Mouse (Mus musculus) left cerebral cortex, postnatal 14 days (tissue): ENCODE measurements at regions not wholly inside any gene's neighbourhood (a gene's known extent, or its start where the extent isn't known, plus 50 kb on each side); places are given as distances from the start of the nearest gene placed in this dataset.
"Not testable (repeated sequence)": the region's sequence is repeated elsewhere in the genome, so short reads cannot be mapped to it uniquely, and the experiment has no call there.

Experiments
- DNase-seq, 2 experiments: peaks; one replicate each; pipeline ENCODE4 v3.0.0; 2021 to 2022; ENCODE audit warnings: low spot score in 2 of 2, mixed read lengths in 1 of 2
- intact Hi-C: fragments of 180-260 bp; cut with DNase I; formaldehyde crosslinking; loops from one replicate; pipeline ENCODE4 v1.15.1; 2025

DNA sequence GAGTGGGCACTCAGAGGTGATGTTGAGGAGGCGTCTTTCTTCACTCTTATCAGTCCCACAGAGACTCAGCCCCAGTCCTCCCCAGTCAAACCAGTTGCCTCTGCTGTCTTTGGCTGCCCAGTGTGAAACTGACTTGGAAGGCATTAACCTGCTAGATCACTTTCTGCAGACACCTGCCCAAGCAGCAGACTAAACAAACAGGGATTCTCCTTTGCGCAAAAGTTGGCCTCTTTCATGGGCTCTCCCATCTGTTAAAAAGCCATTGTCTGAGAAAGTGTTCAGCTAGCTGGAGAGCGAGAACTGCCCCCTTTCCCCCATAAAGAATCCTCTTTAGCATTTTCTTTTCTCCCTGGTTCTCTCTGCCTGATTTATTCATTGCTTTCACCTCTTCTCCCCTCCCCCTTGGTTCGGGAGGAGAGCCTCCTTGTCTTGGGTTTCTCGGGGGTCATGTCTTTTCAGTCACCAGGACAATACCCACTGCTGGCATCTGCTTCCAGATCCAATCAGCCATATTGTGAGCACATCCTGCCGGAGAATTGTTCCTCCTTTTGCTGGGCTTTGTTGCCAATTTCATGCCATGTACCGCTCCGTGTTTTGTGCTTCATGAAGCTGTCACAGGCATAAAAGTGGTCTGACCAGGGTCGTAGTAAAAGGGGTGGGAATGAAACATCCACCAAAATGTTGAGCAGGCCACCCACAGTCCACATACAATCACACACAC lies 143.7 kb downstream of the Nkx6-1 start:
- DNase-seq = no peak
- intact Hi-C loops = no loop called here

GRCm38 (mm10) chr5:101518791-101519547 lies 145.8 kb downstream of the Nkx6-1 start:
- no peak for DNase-seq
- intact Hi-C loops = no loop called here

DNA sequence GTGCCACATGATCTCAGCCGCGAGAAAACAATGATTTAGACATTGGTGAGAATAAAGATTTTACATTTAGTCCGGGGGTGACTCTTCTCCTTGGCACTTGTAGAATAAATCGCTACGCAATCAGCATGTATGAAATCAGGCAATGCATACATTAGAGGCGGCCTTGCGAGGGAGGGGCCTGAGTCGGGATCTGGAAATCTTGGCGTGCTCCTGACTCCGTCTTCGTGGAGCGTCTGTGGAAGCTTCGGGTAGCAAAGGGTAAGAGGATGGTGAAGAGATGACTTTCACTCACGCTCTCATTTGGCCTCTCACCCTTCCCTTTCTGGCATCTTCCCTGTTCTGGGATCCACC lies 167.1 kb downstream of the Nkx6-1 start:
- no peak for DNase-seq
- intact Hi-C loops = no loop called here

- DNase-seq = no peak
- intact Hi-C loops = no loop called here
Measured at GRCm38 (mm10) chr5:101496924-101497697, 167.7 kb downstream of the Nkx6-1 start.

DNA sequence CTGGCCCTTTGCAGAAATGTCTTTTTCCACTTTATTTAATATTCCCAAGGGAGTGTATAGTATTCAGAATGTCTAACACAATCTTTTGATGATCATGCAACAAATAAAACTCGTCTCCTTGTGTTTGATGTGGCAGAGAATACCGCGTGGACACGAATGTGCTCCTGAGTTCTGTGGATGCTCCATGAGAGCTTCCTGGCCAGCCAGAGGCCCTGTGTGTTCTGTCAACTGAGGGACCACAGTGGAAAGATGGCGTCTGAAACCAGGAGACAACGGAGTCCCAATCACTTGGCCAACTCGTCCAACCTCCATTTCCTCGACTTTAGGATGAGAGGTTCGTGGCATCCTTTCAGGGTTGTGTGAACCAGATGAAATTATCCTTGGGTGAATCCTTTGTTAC lies 168.6 kb downstream of the Nkx6-1 start:
- intact Hi-C loops = no loop called here

GRCm38 (mm10) chr5:101445792-101446191 lies 219.0 kb downstream of the Nkx6-1 start:
- DNase-seq = no peak
- intact Hi-C loops = no loop called here

More for the DNA sequence above, 168.6 kb downstream of the Nkx6-1 start:
- no peak for DNase-seq

- DNase-seq = peak in 1 of 2 experiments; percentile 9
- intact Hi-C loops = no loop called here
Measured at GRCm38 (mm10) chr5:101441782-101442181, 223.0 kb downstream of the Nkx6-1 start.

- no peak for DNase-seq
- intact Hi-C loops = no loop called here
Measured at GRCm38 (mm10) chr5:101437666-101438299, 227.0 kb downstream of the Nkx6-1 start.

DNA sequence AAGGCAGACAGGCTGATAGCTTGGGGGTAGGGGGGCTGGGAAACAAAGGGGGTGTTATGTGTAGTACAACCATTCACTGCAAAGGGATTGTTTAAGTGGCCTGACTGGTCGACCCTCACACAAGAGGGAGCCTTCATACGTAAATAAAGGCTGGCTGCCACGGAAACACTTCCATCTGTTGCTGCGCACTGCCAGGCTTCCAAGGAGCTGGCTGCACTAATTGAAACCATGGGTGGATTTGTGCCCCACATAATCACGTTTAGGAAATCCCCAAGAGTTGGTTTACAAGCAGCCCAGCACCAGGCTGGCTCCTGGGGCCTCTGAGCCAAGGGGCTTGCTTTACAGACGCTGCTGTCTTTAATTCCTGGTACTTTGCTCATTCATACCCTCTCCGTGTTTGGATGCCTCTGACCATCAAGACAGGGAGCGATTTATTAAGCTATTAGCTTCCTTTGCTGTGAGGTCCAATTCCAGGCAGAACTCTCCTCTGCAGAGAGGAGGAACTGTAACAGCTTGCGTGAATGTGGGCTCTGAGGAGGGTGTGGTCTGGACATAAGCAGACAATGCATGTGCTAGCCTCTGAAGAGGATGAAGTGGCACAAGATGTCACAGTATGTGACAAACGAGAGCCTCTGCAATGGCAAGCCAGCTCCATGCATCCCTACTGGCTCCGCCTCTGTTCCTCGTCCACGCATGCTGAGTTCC lies 238.6 kb downstream of the Nkx6-1 start:
- peak; percentile 12 to 13 for DNase-seq
- intact Hi-C loops = no loop called here

DNA sequence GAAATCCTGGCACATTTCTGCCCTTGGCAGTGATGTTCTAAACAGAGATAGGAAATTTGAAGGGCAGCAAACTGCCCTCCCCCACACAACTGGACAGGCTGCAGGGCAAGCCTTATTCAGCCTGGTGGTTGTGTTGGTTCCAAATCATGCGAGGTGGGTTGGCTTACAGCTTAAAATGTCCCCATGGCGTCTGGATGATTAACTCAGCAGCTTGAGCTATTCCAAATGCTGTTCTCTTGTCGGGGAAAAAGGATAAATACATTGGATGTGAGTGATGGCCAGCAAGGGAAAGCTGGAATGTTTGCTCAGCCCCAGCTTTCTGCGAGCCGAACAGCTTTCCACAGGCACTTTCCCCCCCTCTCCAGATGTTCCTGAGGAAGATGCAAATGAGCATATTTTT lies 280.5 kb downstream of the Nkx6-1 start:
- intact Hi-C loops = no loop called here
- peak; percentile 2 to 5 for DNase-seq

- no peak for DNase-seq
- intact Hi-C loops = no loop called here
Measured at GRCm38 (mm10) chr5:101381361-101381760, 283.4 kb downstream of the Nkx6-1 start.

DNA sequence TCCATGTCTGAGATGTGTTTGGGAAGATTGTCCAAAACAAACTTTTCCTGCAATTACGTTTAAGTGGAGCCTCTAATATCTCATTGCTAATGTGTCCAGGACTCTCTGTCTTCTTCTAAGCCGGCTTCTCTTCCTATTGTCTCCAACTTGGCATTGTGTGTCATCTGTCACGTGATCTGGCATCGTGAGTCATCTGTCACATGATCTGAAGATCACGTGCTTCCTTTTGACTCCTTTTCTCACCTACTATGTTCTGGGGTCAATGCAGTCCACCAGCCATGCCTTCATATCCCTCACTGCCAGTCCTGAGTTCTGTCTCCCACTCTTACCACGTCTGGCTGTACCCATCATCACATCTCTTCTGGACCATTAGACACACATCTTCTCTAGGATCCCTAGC lies 288.1 kb downstream of the Nkx6-1 start:
- intact Hi-C loops = no loop called here
- no peak for DNase-seq

DNA sequence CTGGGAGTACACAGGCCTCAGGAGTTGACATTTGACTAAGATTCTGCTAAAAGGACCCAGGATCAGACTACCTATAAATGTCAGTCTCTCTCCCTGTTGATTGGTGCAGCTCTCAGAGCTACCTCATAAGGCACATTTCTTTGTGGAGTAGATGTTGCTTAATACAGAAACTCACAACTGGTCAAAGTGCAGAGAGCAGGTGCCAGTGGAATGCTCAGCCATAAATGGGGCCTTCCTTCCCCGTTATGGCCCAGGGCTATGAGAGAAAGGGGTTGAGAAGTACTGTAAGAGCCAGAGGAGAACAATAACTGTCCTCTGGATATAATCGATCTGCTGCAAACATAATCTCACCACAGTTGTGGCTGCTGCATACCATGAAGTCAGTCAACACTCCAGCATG lies 290.7 kb downstream of the Nkx6-1 start:
- DNase-seq = no peak
- intact Hi-C loops = no loop called here

DNA sequence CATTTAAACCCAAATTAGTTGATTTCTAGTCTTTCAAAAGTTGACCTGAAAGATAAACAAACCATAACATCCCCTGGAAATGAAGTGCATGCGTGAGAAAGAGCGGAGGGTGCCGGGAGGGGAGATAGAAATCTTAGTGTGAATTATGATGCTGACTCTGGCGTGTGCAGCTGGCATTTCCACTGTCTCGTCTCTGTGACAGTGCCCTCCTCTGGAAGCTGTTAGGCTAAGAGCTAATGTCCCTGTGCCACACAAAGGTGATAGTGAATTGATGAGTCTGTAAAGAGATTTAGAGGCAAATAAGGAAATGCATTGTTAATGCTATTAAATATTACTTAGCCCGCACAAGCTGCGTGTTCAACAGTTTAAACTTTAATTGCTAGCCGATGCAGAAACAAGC lies 292.6 kb downstream of the Nkx6-1 start:
- intact Hi-C loops = no loop called here
- DNase-seq = no peak

DNA sequence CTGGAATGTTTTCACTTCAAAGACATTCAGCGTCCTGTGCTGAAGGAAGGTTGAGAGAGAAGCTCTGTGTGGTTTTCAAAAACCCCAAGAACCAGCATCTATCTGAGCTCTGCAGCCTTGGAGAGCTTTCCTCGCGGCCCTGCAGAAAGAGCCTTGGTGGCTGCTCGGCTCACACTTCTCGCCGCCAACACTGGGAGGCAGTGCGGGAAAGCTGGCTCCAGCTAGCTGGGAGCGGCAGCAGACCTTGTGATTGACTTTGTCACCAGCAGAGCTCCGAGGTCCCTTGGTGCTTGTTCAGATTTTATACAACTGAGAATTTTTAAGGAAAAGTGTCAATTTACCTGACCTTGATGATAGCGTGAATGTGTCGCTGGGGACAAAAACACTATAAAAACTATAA lies 299.4 kb downstream of the Nkx6-1 start:
- peak; percentile 66 to 69 for DNase-seq
- intact Hi-C loops = loop anchor here (5.0 kb wide), 1 partner anchor 292 kb away; no protein-coding TSS in a partner anchor

- DNase-seq = no peak
- intact Hi-C loops = no loop called here
Measured at GRCm38 (mm10) chr5:101359986-101360385, 304.8 kb downstream of the Nkx6-1 start.

DNA sequence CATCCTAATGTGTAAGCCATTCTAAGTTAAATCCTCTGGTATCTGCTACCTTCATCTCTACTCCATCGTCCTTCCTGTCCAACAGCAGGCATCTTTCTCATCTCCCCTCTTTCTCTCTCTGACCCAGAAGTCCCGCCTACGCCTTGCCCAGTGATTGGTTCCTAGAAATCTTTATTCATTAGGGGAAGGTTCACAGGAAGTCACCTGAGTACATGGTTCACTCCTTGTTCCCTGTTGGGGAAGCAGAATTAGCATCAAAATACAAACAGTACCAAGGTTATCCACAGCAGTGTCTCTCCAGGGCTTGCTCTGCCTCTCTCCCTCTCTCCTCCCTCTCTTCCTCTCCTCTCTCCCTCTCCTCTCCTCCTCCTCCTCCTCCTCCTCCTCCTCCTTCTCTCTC lies 319.4 kb downstream of the Nkx6-1 start:
- intact Hi-C loops = no loop called here
- no peak for DNase-seq

DNA sequence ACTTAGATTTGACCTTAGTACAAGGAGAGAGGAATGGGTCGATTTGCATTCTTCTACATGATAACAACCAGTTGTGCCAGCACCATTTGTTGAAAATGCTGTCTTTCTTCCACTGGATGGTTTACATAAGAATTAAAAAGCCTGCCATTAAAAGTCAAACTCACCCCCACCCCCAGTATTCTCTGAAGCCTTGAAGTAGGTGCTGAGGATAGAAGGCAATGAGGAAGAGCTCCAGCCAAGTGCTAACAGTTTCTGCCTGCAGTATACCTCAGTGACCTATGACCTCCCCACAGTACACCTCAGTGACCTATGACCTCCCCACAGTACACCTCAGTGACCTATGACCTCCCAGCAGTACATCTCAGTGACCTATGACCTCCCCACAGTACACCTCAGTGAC lies 328.4 kb downstream of the Nkx6-1 start:
- intact Hi-C loops, DNase-seq: not testable (repeated sequence)

- intact Hi-C loops = no loop called here
- no peak for DNase-seq
Measured at GRCm38 (mm10) chr5:101331825-101332224, 333.0 kb downstream of the Nkx6-1 start.
